Mouse (Mus musculus) forebrain, embryonic 15.5 days (tissue): ENCODE data around the gene Myo1h. TPM values are rescaled to one million over a fixed set of nuclear protein-coding genes. Genes with fewer than 3 reads are reported as not detected.

Source experiments
- ATAC-seq: fragments of 200-750 bp; cut with Nextera tagmentation; replicated peaks from 2 replicates; pipeline ENCODE4 v1.8.0; 2017; ENCODE audit warnings: mild to moderate bottlenecking, moderate TSS enrichment, moderate library complexity
- H3K27ac ChIP-seq: fragments of 300-500 bp; sonication (generic); replicated peaks from 2 replicates; pipeline ENCODE4 v1.5.1; 2015; ENCODE audit warnings: mild to moderate bottlenecking, inconsistent platforms
- H3K27me3 ChIP-seq: fragments of 300-500 bp; sonication (generic); 2 replicates; pipeline ENCODE4 v1.6.1; 2015; ENCODE audit warnings: inconsistent platforms
- H3K36me3 ChIP-seq: fragments of 300-500 bp; sonication (generic); 2 replicates; pipeline ENCODE4 v1.6.1; 2015; ENCODE audit warnings: mild to moderate bottlenecking, inconsistent platforms
- H3K4me1 ChIP-seq: fragments of 300-500 bp; sonication (generic); 2 replicates; pipeline ENCODE4 v1.6.1; 2015; ENCODE audit warnings: inconsistent platforms
- H3K4me2 ChIP-seq: fragments of 300-500 bp; sonication (generic); replicated peaks from 2 replicates; pipeline ENCODE4 v1.6.1; 2015; ENCODE audit warnings: mild to moderate bottlenecking, inconsistent platforms
- H3K4me3 ChIP-seq: fragments of 300-500 bp; sonication (generic); 2 replicates; pipeline ENCODE4 v1.5.1; 2015; ENCODE audit warnings: mild to moderate bottlenecking, inconsistent platforms
- H3K9ac ChIP-seq: fragments of 300-500 bp; sonication (generic); replicated peaks from 2 replicates; pipeline ENCODE4 v1.6.1; 2015; ENCODE audit warnings: mild to moderate bottlenecking, inconsistent platforms
- H3K9me3 ChIP-seq: fragments of 300-500 bp; sonication (generic); 2 replicates; pipeline ENCODE4 v1.6.1; 2016; ENCODE audit warnings: inconsistent platforms
- WGBS: fragments of 180-500 bp; shearing (Covaris S2); methylation state at CpG from one replicate; pipeline ENCODE4 v1.1.7; 2015; ENCODE audit warnings: mixed read lengths; 5-methylcytosine and 5-hydroxymethylcytosine counted together
- microRNA-seq: library from miRNA; unstranded; fragments of <30 nt; microRNA quantifications from one replicate; pipeline ENCODE4, GENCODE M21; 2016
- polyA plus RNA-seq: library from polyadenylated mRNA; unstranded; fragments of >200 nt; fragmentation: Nextera tagmentation; extraction: Ambion mirVana; gene quantifications from 2 replicates; pipeline ENCODE4 v1.2.1, GENCODE M21; 2015

Myo1h gene
- polyA plus RNA-seq, 1 experiment from 2014 or later, result 0.57 TPM

DNA sequence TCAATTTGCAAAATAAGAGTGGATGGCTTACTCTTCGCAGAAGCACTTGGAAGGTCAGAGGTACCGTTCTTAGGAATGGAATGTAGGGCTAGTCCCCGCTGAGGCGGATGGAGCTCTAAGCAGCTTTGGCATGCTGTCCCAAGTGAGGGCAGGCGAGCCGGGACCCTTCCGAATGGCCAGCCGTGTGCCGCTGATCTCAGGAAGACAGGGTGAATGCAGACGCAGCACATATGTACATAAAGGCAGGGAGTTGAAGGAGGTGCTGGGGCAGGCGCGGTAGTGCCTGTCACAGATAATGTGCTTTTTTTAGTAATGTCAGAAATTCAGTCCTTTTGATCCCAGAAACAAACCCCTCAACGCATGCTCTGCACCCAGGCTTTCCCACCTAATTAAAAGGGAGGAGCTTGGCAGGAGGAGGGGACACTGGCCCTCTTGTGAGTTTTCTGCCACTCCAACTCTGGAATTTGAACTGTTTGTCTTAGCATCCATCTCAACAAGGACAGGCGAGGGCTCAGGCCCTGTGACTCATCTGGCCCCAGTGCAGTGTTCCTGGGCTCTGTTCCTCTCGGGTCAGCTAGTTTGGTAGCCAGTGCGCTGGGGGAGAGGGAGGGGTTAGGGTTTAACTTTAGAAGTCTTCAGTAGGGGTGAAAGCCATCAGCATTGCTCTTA lies 124.2 kb downstream of the Myo1h start:
- Histone ChIP-seq H3K27me3 (no peaks in the 10 kb centered on the region), H3K4me3 (no peak overlapping the region), H3K9ac (no peak overlapping the region), H3K4me2 (no peak overlapping the region), H3K36me3 (peaks cover 100% of the 10 kb centered on the region), H3K27ac (no peak overlapping the region), H3K4me1 (no peaks in the 10 kb centered on the region), H3K9me3 (no peaks in the 10 kb centered on the region)
- WGBS, result 87% methylated on average over 16 of the region's 16 CpGs
- no peak for ATAC-seq

Small RNA genes lying within 50 kb of the gene (microRNA-seq; reads per million reads assigned to microRNA genes)
- 0.88 reads per million for gene Mir7027

Other genes starting within 250 kb of the Myo1h start
- 18.4 and 20.4 TPM in 2 replicates for gene Usp30, start 223.7 kb upstream of the Myo1h start, polyA plus RNA-seq
- 81.8 and 87.2 TPM in 2 replicates for gene Svop, start 197.6 kb upstream of the Myo1h start, polyA plus RNA-seq
- gene Alkbh2, start 160.9 kb upstream of the Myo1h start, polyA plus RNA-seq, result 6.2 and 7.3 TPM in 2 replicates
- gene Ung, start 158.8 kb upstream of the Myo1h start, polyA plus RNA-seq, result 22.7 and 25.8 TPM in 2 replicates
- 1.6 and 3.0 TPM in 2 replicates for gene Acacb, start 142.6 kb upstream of the Myo1h start, polyA plus RNA-seq
- gene Foxn4, start 15.4 kb upstream of the Myo1h start, polyA plus RNA-seq, result 0.11 and 0.56 TPM in 2 replicates
- 85.7 and 89.3 TPM in 2 replicates for gene Kctd10, start 91.3 kb downstream of the Myo1h start, polyA plus RNA-seq
- gene Ube3b, start 91.4 kb downstream of the Myo1h start, polyA plus RNA-seq, result 40.9 and 41.3 TPM in 2 replicates
- gene Mmab, start 154.9 kb downstream of the Myo1h start, polyA plus RNA-seq, result 20.3 and 20.5 TPM in 2 replicates
- gene Mvk, start 155.1 kb downstream of the Myo1h start, polyA plus RNA-seq, result 46.3 and 49.4 TPM in 2 replicates